Mouse (Mus musculus): ENCODE results near the gene Krr1.

Krr1 gene

GRCm38 (mm10) chr10:111972542-111973361 lies at the start of gene Krr1:
Gene Krr1 (plus strand): TSS chr10:111972664.
- peak; percentile 99 for ATAC-seq (ENCODE audit: low TSS enrichment)

GRCm38 (mm10) chr10:111923503-111924135 lies 48.8 kb upstream of the Krr1 start:
- no peak for ATAC-seq (ENCODE audit: low TSS enrichment)

- no peak for ATAC-seq (ENCODE audit: low TSS enrichment)
Observed at GRCm38 (mm10) chr10:111924141-111924540, 48.3 kb upstream of the Krr1 start.

- ATAC-seq (ENCODE audit: low TSS enrichment), result no peak
Observed at GRCm38 (mm10) chr10:111924716-111925488, 47.6 kb upstream of the Krr1 start.

- ATAC-seq (ENCODE audit: low TSS enrichment), result peak; percentile 95
Observed at GRCm38 (mm10) chr10:111925489-111925860, 47.0 kb upstream of the Krr1 start.

- ATAC-seq (ENCODE audit: low TSS enrichment), result no peak; the same call in 1 of the 2 replicates
Observed at GRCm38 (mm10) chr10:111932621-111933345, 39.7 kb upstream of the Krr1 start.

GRCm38 (mm10) chr10:111935207-111935606 lies 37.3 kb upstream of the Krr1 start:
- ATAC-seq (ENCODE audit: low TSS enrichment), result no peak

GRCm38 (mm10) chr10:111936021-111936420 lies 36.4 kb upstream of the Krr1 start:
- ATAC-seq (ENCODE audit: low TSS enrichment), result no peak

- ATAC-seq (ENCODE audit: low TSS enrichment), result no peak
Observed at GRCm38 (mm10) chr10:111936491-111937145, 35.8 kb upstream of the Krr1 start.

- ATAC-seq (ENCODE audit: low TSS enrichment), result no peak
Observed at GRCm38 (mm10) chr10:111937146-111937534, 35.3 kb upstream of the Krr1 start.

GRCm38 (mm10) chr10:111943026-111943425 lies 29.4 kb upstream of the Krr1 start:
- ATAC-seq (ENCODE audit: low TSS enrichment), result no peak

GRCm38 (mm10) chr10:111945563-111945962 lies 26.9 kb upstream of the Krr1 start:
- ATAC-seq (ENCODE audit: low TSS enrichment), result peak; percentile 97

GRCm38 (mm10) chr10:111948041-111948440 lies 24.4 kb upstream of the Krr1 start:
- ATAC-seq (ENCODE audit: low TSS enrichment), result no peak

- ATAC-seq (ENCODE audit: low TSS enrichment), result no peak
Observed at GRCm38 (mm10) chr10:111949008-111949407, 23.5 kb upstream of the Krr1 start.

- ATAC-seq (ENCODE audit: low TSS enrichment), result no peak
Observed at GRCm38 (mm10) chr10:111955836-111956235, 16.6 kb upstream of the Krr1 start.

GRCm38 (mm10) chr10:111957271-111958045 lies 15.0 kb upstream of the Krr1 start:
- peak; percentile 92 for ATAC-seq (ENCODE audit: low TSS enrichment)

GRCm38 (mm10) chr10:111958046-111958421 lies 14.4 kb upstream of the Krr1 start:
- ATAC-seq (ENCODE audit: low TSS enrichment), result no peak

GRCm38 (mm10) chr10:111959353-111959752 lies 13.1 kb upstream of the Krr1 start:
- no peak for ATAC-seq (ENCODE audit: low TSS enrichment)

GRCm38 (mm10) chr10:111960459-111960858 lies 12.0 kb upstream of the Krr1 start:
- ATAC-seq (ENCODE audit: low TSS enrichment), result no peak

- ATAC-seq (ENCODE audit: low TSS enrichment), result no peak
Observed at GRCm38 (mm10) chr10:111966394-111966793, 6.1 kb upstream of the Krr1 start.

- ATAC-seq (ENCODE audit: low TSS enrichment), result no peak
Observed at GRCm38 (mm10) chr10:111971929-111972328, 535 bp upstream of the Krr1 start.

Data from frontal cortex, adult (tissue).